Mouse (Mus musculus): ENCODE data around the gene Olfm3.

- no peak for TF ChIP-seq CTCF (IDR thresholded peaks at IDR 0.05; ENCODE audit: low read depth, low read length)
- no peak for TF ChIP-seq TAL1 (conservative IDR thresholded peaks at IDR 0.05; ENCODE audit: low read depth, low read length)
- no peak for TF ChIP-seq POLR2AphosphoS5 (IDR thresholded peaks at IDR 0.05; ENCODE audit: insufficient replicate concordance, low read depth, low read length)
- TF ChIP-seq GATA1 (IDR thresholded peaks at IDR 0.05; ENCODE audit: borderline replicate concordance, low read length): no peak
- TF ChIP-seq GATA2 (IDR thresholded peaks at IDR 0.05; ENCODE audit: borderline replicate concordance, low read depth, low read length): no peak
Observed at GRCm38 (mm10) chr3:115081371-115081770, 177.5 kb downstream of the Olfm3 start.
